Mouse (Mus musculus) forebrain, embryonic 14.5 days (tissue): ENCODE results near the gene Prrg4. TPM values are rescaled to one million over a fixed set of nuclear protein-coding genes. Genes with fewer than 3 reads are reported as not detected.
"Not testable (repeated sequence)": the region's sequence is repeated elsewhere in the genome, so short reads cannot be mapped to it uniquely, and the experiment has no call there.

Experiments used
- ATAC-seq: fragments of 200-750 bp; cut with Nextera tagmentation; 2 replicates; pipeline ENCODE4 v1.8.0; 2017; ENCODE audit warnings: mild to moderate bottlenecking, moderate library complexity
- DNase-seq: peaks from one replicate; pipeline ENCODE4 v3.0.0-alpha.2; 2015; ENCODE audit warnings: low spot score
- H3K27ac ChIP-seq: fragments of 300-500 bp; sonication (generic); 2 replicates; pipeline ENCODE4 v1.5.1; 2014; ENCODE audit warnings: low read depth, mild to moderate bottlenecking, control low read depth, low read length, moderate library complexity
- H3K27me3 ChIP-seq: fragments of 300-500 bp; sonication (generic); replicated peaks from 2 replicates; pipeline ENCODE4 v1.6.1; 2014; ENCODE audit warnings: low read length, control low read depth, mixed read lengths; ENCODE audit not compliant: control insufficient read depth, insufficient read depth
- H3K36me3 ChIP-seq: fragments of 300-500 bp; sonication (generic); 2 replicates; pipeline ENCODE4 v1.6.1; 2014; ENCODE audit warnings: low read length, control low read depth; ENCODE audit not compliant: control insufficient read depth, insufficient read depth
- H3K4me1 ChIP-seq: fragments of 300-500 bp; sonication (generic); 2 replicates; pipeline ENCODE4 v1.6.1; 2014; ENCODE audit warnings: antibody characterized with exemption, low read length, control low read depth; ENCODE audit not compliant: control insufficient read depth, insufficient read depth
- H3K4me2 ChIP-seq: fragments of 300-500 bp; sonication (generic); 2 replicates; pipeline ENCODE4 v1.6.1; 2014; ENCODE audit warnings: mild to moderate bottlenecking, control low read depth, low read length
- H3K4me3 ChIP-seq: fragments of 300-500 bp; sonication (generic); 2 replicates; pipeline ENCODE4 v1.5.1; 2014; ENCODE audit warnings: low read depth, low read length, control low read depth
- H3K9ac ChIP-seq: fragments of 300-500 bp; sonication (generic); 2 replicates; pipeline ENCODE4 v1.6.1; 2014; ENCODE audit warnings: mild to moderate bottlenecking, low read length, control low read depth, moderate library complexity
- H3K9me3 ChIP-seq: fragments of 300-500 bp; sonication (generic); replicated peaks from 2 replicates; pipeline ENCODE4 v1.6.1; 2016; ENCODE audit warnings: low read length, control low read depth, mixed read lengths; ENCODE audit not compliant: control insufficient read depth
- WGBS: fragments of 180-500 bp; shearing (Covaris S2); extraction: QIAGEN DNeasy Blood & Tissue Kit; methylation state at CpG from one replicate; pipeline ENCODE4 v1.1.7; 2014; 5-methylcytosine and 5-hydroxymethylcytosine counted together
- polyA plus RNA-seq: library from polyadenylated mRNA; unstranded; fragments of >200 nt; fragmentation: Nextera tagmentation; extraction: Ambion mirVana; gene quantifications from 2 replicates; pipeline ENCODE4 v1.2.1, GENCODE M21; 2014

Gene Prrg4
- 0.23 TPM in 2 replicates for polyA plus RNA-seq

- no peaks in the 10 kb centered on the region for H3K9me3 ChIP-seq
- no peaks in the 10 kb centered on the region for H3K4me1 ChIP-seq
- H3K36me3 ChIP-seq, result no peaks in the 10 kb centered on the region
- H3K27ac ChIP-seq, result no peak within 1 kb of the TSS
- ATAC-seq (peak; percentile 74), DNase-seq (peak; percentile 58)
- under 1% methylated on average over 62 of the region's 62 CpGs for WGBS
- peak within 1 kb of the TSS; percentile 50 for H3K4me3 ChIP-seq
- peaks cover 13% of the 10 kb centered on the region; the same call in 1 of the 2 replicates for H3K27me3 ChIP-seq
- peak within 1 kb of the TSS; percentile 57 for H3K9ac ChIP-seq
- H3K4me2 ChIP-seq, result peak within 1 kb of the TSS; percentile 97
Measured at GRCm38 (mm10) chr2:104849276-104849990, at the start of gene Prrg4. TSS of gene Prrg4 (minus strand) at chr2:104849876.

DNA sequence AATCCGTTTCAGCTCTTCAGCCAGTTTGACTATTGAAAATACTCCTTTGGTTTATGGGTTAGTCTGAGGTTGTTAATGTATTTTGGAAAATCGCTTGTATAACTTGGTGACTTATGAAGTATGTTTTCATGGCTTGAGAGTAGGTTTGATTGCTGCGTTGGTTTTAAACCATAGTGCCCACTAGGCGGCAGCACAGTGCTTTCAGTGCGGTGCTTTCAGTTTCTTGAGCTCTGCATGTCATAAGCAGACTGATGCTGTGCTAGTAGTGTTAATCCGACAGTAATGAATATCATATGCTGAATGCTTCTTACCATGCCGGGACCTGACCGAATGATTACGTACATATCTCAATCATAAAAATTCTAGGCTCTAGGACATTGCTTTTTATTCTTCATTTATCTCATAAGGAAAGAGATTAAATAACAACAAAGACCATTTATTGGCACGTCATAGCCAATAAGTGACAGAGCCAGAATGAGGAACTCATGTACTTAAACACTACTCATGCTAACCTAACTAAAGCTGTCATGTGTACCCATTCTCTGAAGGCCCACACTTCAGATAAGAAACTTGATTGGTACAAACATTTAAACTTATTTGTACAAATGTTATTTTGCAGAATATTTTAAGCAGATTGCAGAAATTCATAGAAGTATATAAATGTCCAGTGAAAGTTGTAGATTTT, 38.3 kb upstream of the Prrg4 start:
- Histone ChIP-seq H3K27me3 (no peaks in the 10 kb centered on the region), H3K9me3 (no peaks in the 10 kb centered on the region), H3K4me1 (no peaks in the 10 kb centered on the region), H3K4me3 (no peak overlapping the region), H3K4me2 (no peak overlapping the region), H3K9ac (no peak overlapping the region), H3K36me3 (no peaks in the 10 kb centered on the region), H3K27ac (no peak overlapping the region)
- DNase-seq (peak; percentile 91), ATAC-seq (peak; percentile 72)
- WGBS, result 24% methylated on average over 10 of the region's 10 CpGs

DNA sequence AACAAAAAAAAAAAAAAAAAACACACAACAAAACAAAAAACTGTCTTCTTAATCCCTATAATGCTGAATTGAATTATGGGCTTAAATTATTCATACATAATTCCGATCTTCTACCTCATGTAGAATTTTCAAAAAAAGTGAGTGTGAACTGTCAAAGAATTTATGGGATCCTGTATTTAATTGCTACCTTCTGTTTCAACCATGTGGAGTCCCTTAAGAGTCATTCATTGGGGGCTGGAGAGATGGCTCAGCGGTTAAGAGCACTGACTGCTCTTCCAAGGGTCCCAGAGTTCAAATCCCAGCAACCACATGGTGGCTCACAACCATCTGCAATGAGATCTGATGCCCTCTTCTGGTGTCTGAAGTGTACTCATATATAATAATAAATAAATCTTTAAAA, 37.7 kb upstream of the Prrg4 start:
- not testable (repeated sequence) for H3K36me3 ChIP-seq, H3K27ac ChIP-seq, DNase-seq, H3K9me3 ChIP-seq, H3K4me3 ChIP-seq, H3K4me1 ChIP-seq, H3K27me3 ChIP-seq, ATAC-seq, H3K9ac ChIP-seq, H3K4me2 ChIP-seq
- WGBS, result 66% methylated on average over 2 of the region's 2 CpGs

DNA sequence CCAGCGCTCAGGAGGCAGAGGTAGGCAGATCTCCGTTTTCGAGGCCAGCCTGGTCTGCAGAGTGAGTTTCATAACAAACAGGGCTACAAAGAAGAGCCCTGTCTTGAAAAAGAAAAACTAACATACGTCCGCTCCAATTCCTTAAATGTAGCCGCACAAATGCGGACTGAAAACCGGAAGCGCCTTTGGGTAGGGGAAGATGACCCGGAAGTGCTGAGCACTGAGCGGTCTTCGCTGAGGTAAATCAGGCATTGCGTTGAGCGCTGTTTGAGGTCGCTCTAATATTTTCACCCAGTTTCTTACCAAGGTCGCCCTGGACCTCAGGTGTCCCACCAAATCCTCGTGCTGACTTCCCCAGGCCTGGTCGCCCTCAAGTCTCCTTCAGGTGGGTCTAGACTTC, 36.4 kb upstream of the Prrg4 start:
- H3K27me3 ChIP-seq, result no peaks in the 10 kb centered on the region
- no peaks in the 10 kb centered on the region for H3K36me3 ChIP-seq
- no peak overlapping the region for H3K4me3 ChIP-seq
- WGBS, result 91% methylated on average over 18 of the region's 18 CpGs
- no peak overlapping the region for H3K9ac ChIP-seq
- H3K4me1 ChIP-seq, result no peaks in the 10 kb centered on the region
- no peak overlapping the region for H3K4me2 ChIP-seq
- H3K9me3 ChIP-seq, result no peaks in the 10 kb centered on the region
- no peak for ATAC-seq
- H3K27ac ChIP-seq, result no peak overlapping the region
- DNase-seq, result no peak

DNA sequence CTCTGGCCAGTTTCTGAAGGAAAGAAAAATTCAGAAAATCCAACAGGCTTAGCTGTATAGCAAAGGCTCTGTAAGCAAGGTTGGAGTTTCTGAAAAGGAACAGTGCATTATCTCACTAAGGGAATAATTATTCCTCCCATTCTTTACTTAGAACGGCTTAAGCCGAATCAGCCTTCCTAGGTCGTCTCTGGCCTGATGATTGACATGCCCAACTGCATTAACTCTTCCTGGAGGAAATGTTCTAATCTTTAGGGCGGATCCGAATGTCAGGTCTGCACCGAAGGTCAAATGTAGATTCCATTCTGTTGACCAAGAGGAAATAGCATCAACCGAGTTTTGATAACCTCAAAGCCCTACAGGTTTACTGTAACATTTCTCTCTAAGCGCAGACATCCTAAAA, 29.1 kb upstream of the Prrg4 start:
- DNase-seq (no peak), ATAC-seq (no peak)
- H3K4me2 ChIP-seq, result no peak overlapping the region
- WGBS, result 87% methylated on average over 8 of the region's 8 CpGs
- no peaks in the 10 kb centered on the region for H3K4me1 ChIP-seq
- no peak overlapping the region for H3K27ac ChIP-seq
- no peaks in the 10 kb centered on the region for H3K36me3 ChIP-seq
- no peaks in the 10 kb centered on the region for H3K9me3 ChIP-seq
- no peaks in the 10 kb centered on the region for H3K27me3 ChIP-seq
- no peak overlapping the region for H3K9ac ChIP-seq
- no peak overlapping the region for H3K4me3 ChIP-seq

GRCm38 (mm10) chr2:104869101-104869500, 19.4 kb upstream of the Prrg4 start:
- Histone ChIP-seq H3K4me3 (no peak overlapping the region), H3K4me2 (no peak overlapping the region), H3K27me3 (no peaks in the 10 kb centered on the region), H3K9me3 (no peaks in the 10 kb centered on the region), H3K36me3 (no peaks in the 10 kb centered on the region), H3K27ac (no peak overlapping the region), H3K9ac (no peak overlapping the region), H3K4me1 (no peaks in the 10 kb centered on the region)
- WGBS, result 88% methylated on average over 3 of the region's 3 CpGs
- no peak for DNase-seq
- ATAC-seq, result no peak

DNA sequence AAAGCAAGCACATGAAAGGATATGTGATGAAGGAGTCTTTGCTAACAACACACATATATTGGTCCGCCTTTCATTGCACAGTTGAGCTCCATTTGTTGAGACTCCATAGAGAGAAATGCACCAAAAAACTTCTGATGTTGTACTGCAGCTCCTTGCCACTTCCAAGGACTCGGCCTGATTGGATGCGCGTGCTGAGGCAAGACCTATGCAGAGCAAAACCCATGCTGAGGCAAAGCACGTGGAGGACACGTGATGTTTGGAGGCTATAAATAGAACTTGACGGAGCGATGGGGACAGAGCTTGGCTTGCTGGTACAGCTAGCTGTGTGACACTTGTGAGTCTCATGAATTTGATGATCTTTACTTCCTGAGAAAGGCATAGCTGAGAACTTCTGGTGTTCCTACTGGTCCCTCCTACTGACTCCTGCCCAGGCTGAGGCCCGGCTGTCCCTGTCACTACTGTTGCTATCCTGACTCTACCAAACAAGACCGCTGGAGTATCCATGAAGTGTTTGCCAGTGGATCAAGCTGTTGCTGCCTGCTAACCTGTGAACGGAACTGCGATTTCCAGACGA, 17.7 kb upstream of the Prrg4 start, which contains the start of gene Ccdc73:
Gene Ccdc73 (plus strand): TSS at position 524 of the 574 bp plus-strand sequence.
- Histone ChIP-seq H3K27ac (no peak within 1 kb of the TSS), H3K9me3 (no peaks in the 10 kb centered on the region), H3K4me2 (no peak within 1 kb of the TSS), H3K36me3 (no peaks in the 10 kb centered on the region), H3K4me3 (no peak within 1 kb of the TSS), H3K9ac (no peak within 1 kb of the TSS), H3K4me1 (no peaks in the 10 kb centered on the region), H3K27me3 (no peaks in the 10 kb centered on the region)
- ATAC-seq (no peak), DNase-seq (no peak)
- 95% methylated on average over 13 of the region's 13 CpGs for WGBS

- H3K36me3 ChIP-seq, result no peaks in the 10 kb centered on the region
- WGBS, result 90% methylated on average over 4 of the region's 4 CpGs
- no peak overlapping the region for H3K4me3 ChIP-seq
- ATAC-seq (no peak), DNase-seq (no peak)
- no peak overlapping the region for H3K27ac ChIP-seq
- no peaks in the 10 kb centered on the region for H3K9me3 ChIP-seq
- no peaks in the 10 kb centered on the region for H3K4me1 ChIP-seq
- H3K27me3 ChIP-seq, result no peaks in the 10 kb centered on the region
- no peak overlapping the region for H3K4me2 ChIP-seq
- H3K9ac ChIP-seq, result no peak overlapping the region
Measured at GRCm38 (mm10) chr2:104864176-104864860, 14.6 kb upstream of the Prrg4 start.
